Mouse (Mus musculus) inflammation-experienced regulatory T-cells, adult 6 months (primary cell): ENCODE results near the gene Akt3. TPM values are rescaled to one million over a fixed set of nuclear protein-coding genes. Genes with fewer than 3 reads are reported as not detected.

ENCODE experiments used
- ATAC-seq: one replicate; pipeline ENCODE4 v1.8.0; 2017
- polyA plus RNA-seq, 3 experiments: library from polyadenylated mRNA; unstranded; fragments of 100-300 nt; shearing (Covaris generic); gene quantifications; one replicate each; pipeline ENCODE4 v1.2.1; 2017

Gene Akt3
- polyA plus RNA-seq, 3 experiments from 2014 or later = 5.1 to 8.3 (median 5.8) TPM

- ATAC-seq = no peak
These were observed 211.0 kb downstream of the Akt3 start for GRCm38 (mm10) chr1:177046963-177047362.

- ATAC-seq = no peak
These were observed 212.1 kb downstream of the Akt3 start for GRCm38 (mm10) chr1:177045885-177046284.

GRCm38 (mm10) chr1:177040058-177040457 is 217.9 kb downstream of the Akt3 start:
- ATAC-seq = no peak

GRCm38 (mm10) chr1:177039093-177039674 is 218.8 kb downstream of the Akt3 start:
- ATAC-seq = no peak

GRCm38 (mm10) chr1:177038383-177038782 is 219.6 kb downstream of the Akt3 start:
- no peak for ATAC-seq

GRCm38 (mm10) chr1:177035460-177035859 is 222.5 kb downstream of the Akt3 start:
- ATAC-seq = no peak

GRCm38 (mm10) chr1:177032233-177032632 is 225.8 kb downstream of the Akt3 start:
- no peak for ATAC-seq

GRCm38 (mm10) chr1:177031196-177031595 is 226.8 kb downstream of the Akt3 start:
- no peak for ATAC-seq

- ATAC-seq = no peak
These were observed 227.3 kb downstream of the Akt3 start for GRCm38 (mm10) chr1:177030669-177031068.

GRCm38 (mm10) chr1:177029032-177029431 is 229.0 kb downstream of the Akt3 start:
- ATAC-seq = no peak

- ATAC-seq = no peak
These were observed 230.3 kb downstream of the Akt3 start for GRCm38 (mm10) chr1:177027706-177028105.

GRCm38 (mm10) chr1:177022751-177023150 is 235.3 kb downstream of the Akt3 start:
- ATAC-seq = no peak

- ATAC-seq = no peak
These were observed 238.3 kb downstream of the Akt3 start for GRCm38 (mm10) chr1:177019668-177020067.

- no peak for ATAC-seq
These were observed 239.3 kb downstream of the Akt3 start for GRCm38 (mm10) chr1:177018750-177019149.

- ATAC-seq = no peak
These were observed 241.3 kb downstream of the Akt3 start for GRCm38 (mm10) chr1:177016729-177017128.

GRCm38 (mm10) chr1:177015917-177016316 is 242.1 kb downstream of the Akt3 start:
- no peak for ATAC-seq

- no peak for ATAC-seq
These were observed 243.0 kb downstream of the Akt3 start for GRCm38 (mm10) chr1:177014921-177015439.

GRCm38 (mm10) chr1:177014346-177014745 is 243.7 kb downstream of the Akt3 start:
- ATAC-seq = no peak

GRCm38 (mm10) chr1:177013776-177014175 is 244.2 kb downstream of the Akt3 start:
- no peak for ATAC-seq

GRCm38 (mm10) chr1:177013313-177013712 is 244.7 kb downstream of the Akt3 start:
- no peak for ATAC-seq

- ATAC-seq = no peak
These were observed 245.2 kb downstream of the Akt3 start for GRCm38 (mm10) chr1:177012774-177013173.

GRCm38 (mm10) chr1:177011688-177012087 is 246.3 kb downstream of the Akt3 start:
- ATAC-seq = no peak

- ATAC-seq = no peak
These were observed 247.2 kb downstream of the Akt3 start for GRCm38 (mm10) chr1:177010607-177011302.

- no peak for ATAC-seq
These were observed 248.0 kb downstream of the Akt3 start for GRCm38 (mm10) chr1:177010041-177010440.
